Mouse (Mus musculus) lung, postnatal 0 days (tissue): Measurements from ENCODE around the gene Peli3. TPM values are rescaled to one million over a fixed set of nuclear protein-coding genes. Genes with fewer than 3 reads are reported as not detected.

Experiments used
- ATAC-seq: fragments of 200-750 bp; cut with Nextera tagmentation; 2 replicates; pipeline ENCODE4 v1.8.0; 2017; ENCODE audit warnings: moderate library complexity
- DNase-seq: peaks from one replicate; pipeline ENCODE4 v3.0.0-alpha.2; 2016; ENCODE audit warnings: low spot score
- H3K27ac ChIP-seq: fragments of 300-500 bp; sonication (generic); 2 replicates; pipeline ENCODE4 v1.5.1; 2014; ENCODE audit warnings: antibody characterized with exemption, mild to moderate bottlenecking, low read length, mixed read lengths
- H3K27me3 ChIP-seq: fragments of 300-500 bp; sonication (generic); replicated peaks from 2 replicates; pipeline ENCODE4 v1.6.1; 2014; ENCODE audit warnings: low read length, mixed read lengths; ENCODE audit not compliant: insufficient read depth
- H3K36me3 ChIP-seq: fragments of 300-500 bp; sonication (generic); 2 replicates; pipeline ENCODE4 v1.6.1; 2014; ENCODE audit warnings: low read length, mixed read lengths; ENCODE audit not compliant: insufficient read depth
- H3K4me1 ChIP-seq: fragments of 300-500 bp; sonication (generic); 2 replicates; pipeline ENCODE4 v1.6.1; 2014; ENCODE audit warnings: antibody characterized with exemption, low read depth, low read length, mixed read lengths; ENCODE audit not compliant: insufficient read depth
- H3K4me2 ChIP-seq: fragments of 300-500 bp; sonication (generic); replicated peaks from 2 replicates; pipeline ENCODE4 v1.6.1; 2014; ENCODE audit warnings: low read depth, mild to moderate bottlenecking, low read length, moderate library complexity, mixed read lengths
- H3K4me3 ChIP-seq: fragments of 300-500 bp; sonication (generic); 2 replicates; pipeline ENCODE4 v1.5.1; 2014; ENCODE audit warnings: low read depth, low read length
- H3K9ac ChIP-seq: fragments of 300-500 bp; sonication (generic); replicated peaks from 2 replicates; pipeline ENCODE4 v1.6.1; 2014; ENCODE audit warnings: low read depth, mild to moderate bottlenecking
- H3K9me3 ChIP-seq: fragments of 300-500 bp; sonication (generic); 2 replicates; pipeline ENCODE4 v1.6.1; 2016; ENCODE audit warnings: low read length, mixed read lengths
- CTCF ChIP-seq: IDR thresholded peaks from 2 replicates; pipeline ENCODE4 v1.5.1; 2016; ENCODE audit warnings: antibody characterized with exemption, mild to moderate bottlenecking
- EP300 ChIP-seq: IDR thresholded peaks from 2 replicates; pipeline ENCODE4 v1.6.1; 2016; ENCODE audit warnings: antibody characterized with exemption, mild to moderate bottlenecking, control low read depth
- WGBS: fragments of 180-500 bp; shearing (Covaris S2); extraction: QIAGEN DNeasy Blood & Tissue Kit; methylation state at CpG from one replicate; pipeline ENCODE4 v1.1.7; 2014; 5-methylcytosine and 5-hydroxymethylcytosine counted together
- polyA plus RNA-seq: library from polyadenylated mRNA; unstranded; fragments of >200 nt; fragmentation: Nextera tagmentation; extraction: Ambion mirVana; gene quantifications from 2 replicates; pipeline ENCODE4 v1.2.1, GENCODE M21; 2015

The Peli3 gene
- polyA plus RNA-seq, 1 experiment from 2014 or later = 0.85 TPM

DNA sequence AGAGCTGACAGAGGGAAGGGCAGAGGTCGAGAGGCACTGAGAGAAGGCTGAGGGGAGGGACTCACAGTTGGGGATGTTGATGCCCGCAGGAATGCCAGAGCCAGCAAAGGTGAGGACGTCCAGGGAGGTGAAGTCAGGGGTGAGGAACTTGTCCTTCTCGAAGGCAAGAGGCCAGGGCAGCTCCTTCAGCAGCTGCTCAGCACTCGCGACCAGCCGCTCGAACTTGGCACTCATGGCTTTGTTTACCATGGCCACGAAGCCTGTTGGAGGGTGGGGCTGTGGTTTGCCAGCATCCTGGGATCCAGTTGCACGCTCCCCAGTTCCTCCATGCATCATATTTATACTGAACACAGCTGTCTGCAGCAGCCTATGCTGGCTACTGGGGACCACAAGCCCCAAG, 26.1 kb downstream of the Peli3 start:
- 67% methylated on average over 10 of the region's 10 CpGs for WGBS
- Histone ChIP-seq H3K9me3 (no peaks in the 10 kb centered on the region), H3K4me3 (no peak overlapping the region), H3K27me3 (no peaks in the 10 kb centered on the region), H3K9ac (no peak overlapping the region), H3K36me3 (peaks cover 62% of the 10 kb centered on the region), H3K4me1 (no peaks in the 10 kb centered on the region), H3K27ac (no peak overlapping the region), H3K4me2 (no peak overlapping the region)
- DNase-seq = no peak
- TF ChIP-seq EP300 (no peak), CTCF (no peak)
- ATAC-seq = no peak

DNA sequence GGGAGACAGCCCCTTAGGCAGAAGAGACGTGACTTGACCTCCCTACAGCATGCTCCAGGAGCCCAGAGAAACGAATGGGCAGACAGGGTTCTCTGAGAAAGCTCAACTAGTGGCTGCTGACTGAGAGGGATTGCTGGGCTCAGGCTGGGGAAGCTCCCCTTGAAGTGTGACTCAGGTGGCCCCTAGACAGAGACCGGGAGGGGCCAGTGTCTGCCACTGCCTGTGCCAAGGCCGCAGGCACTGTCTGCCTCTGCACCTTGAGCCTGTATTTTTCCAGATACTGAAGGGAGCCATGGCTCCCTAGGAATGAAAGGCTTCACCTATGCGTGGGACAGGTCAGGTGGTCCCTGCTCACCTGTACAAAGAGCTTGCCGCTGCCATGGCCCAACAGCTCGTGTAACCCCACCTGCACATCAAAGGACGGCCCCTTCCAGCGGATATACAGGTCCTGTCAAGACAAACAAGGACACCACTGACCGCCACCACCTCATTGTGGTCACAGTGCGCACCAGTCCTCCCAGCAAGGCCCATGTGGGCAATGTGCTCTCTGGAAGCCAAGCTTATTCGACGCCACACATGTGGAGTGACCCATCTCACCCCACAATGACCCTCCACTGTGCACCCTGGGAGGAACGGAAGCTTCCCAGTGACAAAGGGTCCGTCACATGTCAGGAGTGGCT, 26.9 kb downstream of the Peli3 start:
- Histone ChIP-seq H3K4me2 (no peak overlapping the region), H3K27ac (no peak overlapping the region), H3K4me1 (no peaks in the 10 kb centered on the region), H3K27me3 (no peaks in the 10 kb centered on the region), H3K9ac (no peak overlapping the region), H3K4me3 (no peak overlapping the region), H3K36me3 (peaks cover 65% of the 10 kb centered on the region), H3K9me3 (no peaks in the 10 kb centered on the region)
- no peak for DNase-seq
- no peak for ATAC-seq
- 89% methylated on average over 15 of the region's 15 CpGs for WGBS
- TF ChIP-seq EP300 = no peak
- no peak for TF ChIP-seq CTCF

DNA sequence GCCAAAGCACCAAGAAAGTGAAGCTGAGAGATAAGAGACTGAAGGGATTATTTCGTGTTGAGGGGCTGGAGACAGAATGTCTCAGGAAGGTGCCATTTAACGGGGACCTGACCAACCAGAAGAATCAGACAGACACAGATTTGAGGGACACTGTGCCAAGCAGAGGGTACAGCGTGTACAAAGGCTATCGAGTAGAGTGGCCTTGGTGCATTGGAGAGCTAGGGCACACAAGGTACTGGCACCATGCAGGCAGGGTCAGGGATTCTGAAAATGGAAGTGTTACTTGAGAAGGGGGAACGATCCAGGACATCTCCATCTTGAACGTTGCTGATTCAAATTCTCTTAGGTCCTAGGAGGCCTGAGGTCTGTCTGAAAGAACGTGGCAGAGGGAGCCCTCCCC, 33.6 kb downstream of the Peli3 start:
- no peak for ATAC-seq
- 84% methylated on average over 7 of the region's 7 CpGs for WGBS
- H3K27me3 ChIP-seq = no peaks in the 10 kb centered on the region
- H3K27ac ChIP-seq = no peak overlapping the region
- no peak overlapping the region for H3K4me3 ChIP-seq
- H3K36me3 ChIP-seq = peaks cover 34% of the 10 kb centered on the region
- H3K4me2 ChIP-seq = no peak overlapping the region
- H3K9ac ChIP-seq = no peak overlapping the region
- H3K4me1 ChIP-seq = no peaks in the 10 kb centered on the region
- TF ChIP-seq EP300 = no peak
- no peak for DNase-seq
- H3K9me3 ChIP-seq = no peaks in the 10 kb centered on the region

DNA sequence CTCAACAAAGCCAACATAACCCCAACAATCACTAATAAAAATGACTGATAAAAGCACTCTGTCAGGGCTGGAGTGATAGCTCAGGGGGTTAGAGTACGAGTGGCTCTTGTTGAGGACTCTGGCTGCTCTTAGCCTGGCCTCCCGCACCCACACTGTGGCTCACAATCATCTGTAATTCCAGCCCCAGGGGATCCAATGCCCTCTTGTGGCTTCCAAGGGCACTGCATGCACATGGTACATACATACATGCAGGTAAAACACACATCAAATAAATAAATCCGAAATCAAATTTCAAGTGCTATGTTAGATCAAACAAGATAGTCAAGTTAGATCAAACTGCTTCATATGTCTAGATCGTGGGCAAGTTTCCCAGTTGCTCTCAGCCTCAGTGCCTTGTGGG, 34.8 kb downstream of the Peli3 start:
- peaks cover 21% of the 10 kb centered on the region; the same call in 1 of the 2 replicates for H3K36me3 ChIP-seq
- 79% methylated on average over 4 of the region's 4 CpGs for WGBS
- TF ChIP-seq CTCF (peak; percentile 73), EP300 (no peak)

DNA sequence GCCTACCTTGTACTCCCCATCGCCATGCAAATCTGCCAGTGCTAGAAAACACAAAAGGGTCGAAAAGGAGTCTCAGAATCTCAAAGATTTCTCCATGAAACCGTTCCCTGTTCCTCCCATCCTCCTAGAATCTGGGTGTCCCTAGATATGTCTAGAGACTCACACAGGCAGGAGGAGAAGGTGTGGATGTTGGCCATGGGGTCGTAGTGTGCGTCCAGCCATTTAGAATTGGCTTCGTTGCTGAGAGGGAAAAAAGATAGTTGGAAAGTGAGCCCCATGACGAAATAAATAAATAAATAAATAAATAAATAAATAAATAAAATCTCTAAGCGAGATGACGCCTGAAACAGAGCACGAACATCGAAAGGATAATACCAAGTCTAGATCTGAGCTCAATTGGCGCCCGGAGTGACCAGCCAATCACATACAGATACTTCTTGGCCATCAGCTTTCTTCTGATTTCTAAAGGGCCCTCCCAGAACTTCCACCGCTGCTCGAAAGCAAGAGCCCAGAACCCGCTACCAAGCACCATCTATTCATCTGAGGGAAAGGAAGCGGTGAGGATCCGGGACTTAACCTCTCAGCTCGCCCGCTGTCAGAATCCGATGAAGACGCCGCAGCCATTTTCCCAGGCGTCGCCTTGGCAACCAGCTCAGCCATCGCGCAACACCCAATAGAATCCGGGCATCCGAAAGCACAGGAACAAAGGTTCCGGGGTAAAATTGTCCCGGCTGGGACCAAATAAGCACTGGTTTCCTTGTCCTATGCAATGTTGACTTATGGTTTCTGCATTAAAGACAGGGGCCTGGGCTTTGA, 36.7 kb downstream of the Peli3 start, which contains the start of gene Bbs1:
Gene Bbs1 (minus strand): TSS at position 650 of the 816 bp plus-strand sequence.
- 7% methylated on average over 31 of the region's 31 CpGs for WGBS
- Histone ChIP-seq H3K4me1 (no peaks in the 10 kb centered on the region), H3K27me3 (no peaks in the 10 kb centered on the region), H3K9ac (0 out of 2 replicates have a peak within 1 kb of the TSS, but pooled peaks have one; percentile 24), H3K4me2 (peak within 1 kb of the TSS; percentile 69), H3K4me3 (peak within 1 kb of the TSS; percentile 58), H3K27ac (no peak within 1 kb of the TSS), H3K36me3 (peaks cover 17% of the 10 kb centered on the region; the same call in 1 of the 2 replicates), H3K9me3 (no peaks in the 10 kb centered on the region)
- ATAC-seq (peak; percentile 71), DNase-seq (peak; percentile 84)
- no peak for TF ChIP-seq CTCF
- TF ChIP-seq EP300 = 0 out of 2 replicates have a peak, but pooled peaks have one; percentile 14

More for the DNA sequence above, 34.8 kb downstream of the Peli3 start:
- Histone ChIP-seq H3K27me3 (no peaks in the 10 kb centered on the region), H3K9ac (no peak overlapping the region), H3K4me2 (no peak overlapping the region), H3K9me3 (no peaks in the 10 kb centered on the region), H3K4me3 (no peak overlapping the region), H3K27ac (no peak overlapping the region), H3K4me1 (no peaks in the 10 kb centered on the region)
- DNase-seq (peak; percentile 9), ATAC-seq (no peak)

DNA sequence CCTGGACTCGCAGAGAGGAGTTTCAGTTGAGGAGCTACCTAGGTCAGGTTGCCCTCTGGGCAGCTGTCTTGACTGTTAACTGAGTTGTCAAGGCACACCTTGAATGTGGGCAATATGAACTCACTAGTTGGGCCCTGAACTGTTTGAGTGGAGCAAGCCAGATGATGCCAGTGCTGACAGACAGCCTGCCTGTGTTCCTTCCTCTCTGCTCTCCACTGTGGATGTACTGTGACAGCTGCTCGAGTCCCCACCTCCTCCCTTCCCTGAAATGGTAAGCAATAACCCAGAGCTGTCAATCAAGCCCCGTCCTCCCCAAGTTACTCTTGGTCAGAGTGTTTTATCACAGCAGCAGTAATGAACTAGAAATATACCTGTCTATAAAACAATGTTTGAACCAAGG, 43.0 kb downstream of the Peli3 start:
- no peak overlapping the region for H3K4me3 ChIP-seq
- no peak overlapping the region for H3K27ac ChIP-seq
- no peak for TF ChIP-seq EP300
- TF ChIP-seq CTCF = no peak
- DNase-seq (no peak), ATAC-seq (no peak)
- WGBS = 65% methylated on average over 3 of the region's 3 CpGs
- H3K9ac ChIP-seq = no peak overlapping the region
- no peaks in the 10 kb centered on the region for H3K9me3 ChIP-seq
- H3K4me2 ChIP-seq = no peak overlapping the region
- no peaks in the 10 kb centered on the region for H3K36me3 ChIP-seq
- no peaks in the 10 kb centered on the region for H3K4me1 ChIP-seq
- no peaks in the 10 kb centered on the region for H3K27me3 ChIP-seq
